Mouse (Mus musculus): ENCODE measurements around the gene Caml.

Gene Caml

GRCm38 (mm10) chr13:55622156-55622648, 603 bp upstream of the Caml start:
- DNase-seq, result peak; percentile 15

GRCm38 (mm10) chr13:55634639-55635127, 11.9 kb downstream of the Caml start, which contains the start of gene Ddx46:
Gene Ddx46, plus strand, starts transcription at chr13:55635027.
- peak; percentile 94 for DNase-seq

GRCm38 (mm10) chr13:55635146-55635571, 12.4 kb downstream of the Caml start:
- DNase-seq, result no peak

GRCm38 (mm10) chr13:55636185-55636983, 13.6 kb downstream of the Caml start:
- DNase-seq, result no peak

- peak; percentile 85 for DNase-seq
Measured at GRCm38 (mm10) chr13:55640480-55640879, 17.7 kb downstream of the Caml start.

- DNase-seq, result peak; percentile 25
Measured at GRCm38 (mm10) chr13:55644525-55644924, 21.7 kb downstream of the Caml start.

GRCm38 (mm10) chr13:55650098-55650497, 27.3 kb downstream of the Caml start:
- peak; percentile 8 for DNase-seq

- no peak for DNase-seq
Measured at GRCm38 (mm10) chr13:55650980-55651379, 28.2 kb downstream of the Caml start.

- peak; percentile 58 for DNase-seq
Measured at GRCm38 (mm10) chr13:55668550-55668949, 45.7 kb downstream of the Caml start.

- DNase-seq, result no peak
Measured at GRCm38 (mm10) chr13:55672711-55673110, 49.9 kb downstream of the Caml start.

- no peak for DNase-seq
Measured at GRCm38 (mm10) chr13:55677364-55677763, 54.6 kb downstream of the Caml start.

Data from lung, postnatal 10 days (tissue).